In the genomic region with DNA sequence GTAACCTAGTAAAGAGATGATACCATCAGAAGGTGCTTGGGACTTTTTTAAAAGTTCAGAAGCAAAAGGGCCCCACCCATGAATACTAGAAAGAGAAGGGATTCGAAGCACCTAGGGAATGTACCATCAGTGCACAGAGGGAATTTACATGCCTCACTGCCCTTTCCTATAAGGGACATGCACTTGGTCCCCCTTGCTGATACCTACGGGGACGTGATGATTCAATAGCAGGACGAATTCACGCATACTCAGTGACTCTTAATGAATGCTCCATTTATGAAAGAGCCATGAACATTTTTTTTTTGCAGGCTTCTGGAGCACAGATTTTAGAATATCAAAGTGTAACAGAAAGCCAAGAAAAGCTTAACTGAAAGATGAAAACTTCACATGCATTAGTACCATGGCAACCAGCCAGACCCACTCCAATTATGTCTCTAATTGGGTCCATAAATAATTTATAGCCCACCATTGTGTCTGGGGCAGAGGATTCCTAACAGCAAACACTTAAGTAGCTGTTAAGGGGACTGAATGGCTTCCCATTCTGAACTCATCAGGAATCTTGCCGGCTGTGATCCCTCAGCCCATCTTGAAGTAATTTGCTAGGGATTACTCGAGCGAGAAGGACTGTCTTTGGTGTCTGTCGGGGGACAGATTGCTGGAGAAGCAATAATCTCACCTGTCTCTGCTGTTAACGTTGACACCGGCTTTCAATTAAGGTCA, we compare ENCODE assay signal across 14 mouse cellular contexts. TPM values are rescaled to one million over a fixed set of nuclear protein-coding genes. Genes with fewer than 3 reads are reported as not detected.
DNase-seq lines count a peak whose midpoint lies in the region; ATAC-seq and TF ChIP-seq lines count a peak whose summit lies in the region.
"Had no signal": no experiment of that assay in that cellular context is flagged by ENCODE, and none has a peak within 500 bp of the region (broad histone marks: within the 10 kb centered on the region; RNA-seq: fewer than 3 reads in every experiment).

No protein-coding gene starts in this region.

- H3K27me3 ChIP-seq in neural tube, embryonic 13.5 days = no peaks in the 10 kb centered on the region
- no peaks in the 10 kb centered on the region for H3K27me3 ChIP-seq in forebrain, embryonic 11.5 days (ENCODE audit: control insufficient read depth, insufficient read depth, low read length)
- no peaks in the 10 kb centered on the region for H3K27me3 ChIP-seq in hindbrain, postnatal 0 days (ENCODE audit: insufficient read depth, low read length)
- H3K27me3 ChIP-seq in neural tube, embryonic 15.5 days (replicated peaks) = no peaks in the 10 kb centered on the region
- H3K27me3 ChIP-seq: stomach, embryonic 15.5 days had no signal

- 18% methylated on average over 11 of the region's 11 CpGs for WGBS in neural tube, embryonic 13.5 days
- 14% methylated on average over 11 of the region's 11 CpGs for WGBS in forebrain, embryonic 11.5 days
- WGBS in hindbrain, postnatal 0 days = 14% methylated on average over 11 of the region's 11 CpGs
- WGBS in neural tube, embryonic 15.5 days = 15% methylated on average over 11 of the region's 11 CpGs

- peak; percentile 74 for ATAC-seq in neural tube, embryonic 13.5 days (ENCODE audit: low read depth)
- ATAC-seq in forebrain, embryonic 11.5 days (replicated peaks; ENCODE audit: low FRiP score) = peak; percentile 87
- ATAC-seq in hindbrain, postnatal 0 days = peak; percentile 29; the same call in 1 of the 2 replicates
- 0 out of 2 replicates have a peak, but pooled peaks have one; percentile 17 for ATAC-seq in neural tube, embryonic 15.5 days (ENCODE audit: low FRiP score)

- no peaks in the 10 kb centered on the region for H3K36me3 ChIP-seq in neural tube, embryonic 13.5 days
- no peaks in the 10 kb centered on the region for H3K36me3 ChIP-seq in forebrain, embryonic 11.5 days (ENCODE audit: control insufficient read depth, insufficient read depth, low read length)
- no peaks in the 10 kb centered on the region for H3K36me3 ChIP-seq in hindbrain, postnatal 0 days (ENCODE audit: insufficient read depth, low read length)
- H3K36me3 ChIP-seq in neural tube, embryonic 15.5 days = no peaks in the 10 kb centered on the region
- H3K36me3 ChIP-seq: stomach, embryonic 15.5 days had no signal

- DNase-seq in neural tube, embryonic 10.5 days (ENCODE audit: extremely low spot score, low spot score) = no peak
- peak; percentile 55 for DNase-seq in forebrain, embryonic 11.5 days (ENCODE audit: low spot score)
- DNase-seq in hindbrain, postnatal 0 days (ENCODE audit: low spot score) = peak; percentile 50
- DNase-seq in adrenal gland, postnatal 36 days = no peak
- no peak for DNase-seq in spleen, adult 12 weeks (ENCODE audit: low spot score)
- DNase-seq in layer of hippocampus, adult 18-20 months (ENCODE audit: low spot score in 2 of 2) = no peak
- DNase-seq: cerebellum, adult 11-12 months; kidney, adult 11 months; liver had no signal

- no peak overlapping the region for H3K4me3 ChIP-seq in neural tube, embryonic 13.5 days
- no peak overlapping the region for H3K4me3 ChIP-seq in forebrain, embryonic 11.5 days (ENCODE audit: low read depth, low read length)
- no peak overlapping the region for H3K4me3 ChIP-seq in hindbrain, postnatal 0 days (ENCODE audit: low read length)
- H3K4me3 ChIP-seq in neural tube, embryonic 15.5 days (replicated peaks) = no peak overlapping the region
- H3K4me3 ChIP-seq: stomach, embryonic 15.5 days had no signal

- peaks cover 27% of the 10 kb centered on the region for H3K4me1 ChIP-seq in neural tube, embryonic 13.5 days (replicated peaks)
- peaks cover 8% of the 10 kb centered on the region; the same call in 1 of the 2 replicates for H3K4me1 ChIP-seq in forebrain, embryonic 11.5 days (replicated peaks; ENCODE audit: control insufficient read depth, insufficient read depth, low read length)
- H3K4me1 ChIP-seq in hindbrain, postnatal 0 days (ENCODE audit: insufficient read depth, low read length) = peaks cover 4% of the 10 kb centered on the region
- peaks cover 13% of the 10 kb centered on the region for H3K4me1 ChIP-seq in neural tube, embryonic 15.5 days
- H3K4me1 ChIP-seq: stomach, embryonic 15.5 days had no signal

- peak overlapping the region; percentile 59 for H3K27ac ChIP-seq in neural tube, embryonic 13.5 days (replicated peaks)
- peak overlapping the region; percentile 39; the same call in 1 of the 2 replicates for H3K27ac ChIP-seq in forebrain, embryonic 11.5 days (ENCODE audit: low read depth, low read length)
- no peak overlapping the region for H3K27ac ChIP-seq in hindbrain, postnatal 0 days
- no peak overlapping the region; the same call in 1 of the 2 replicates for H3K27ac ChIP-seq in neural tube, embryonic 15.5 days (replicated peaks)
- H3K27ac ChIP-seq: stomach, embryonic 15.5 days had no signal

- H3K9ac ChIP-seq in neural tube, embryonic 13.5 days = no peak overlapping the region
- H3K9ac ChIP-seq in forebrain, embryonic 11.5 days (ENCODE audit: low read length) = no peak overlapping the region; the same call in 1 of the 2 replicates
- H3K9ac ChIP-seq in hindbrain, postnatal 0 days (replicated peaks; ENCODE audit: low read length) = no peak overlapping the region
- no peak overlapping the region for H3K9ac ChIP-seq in neural tube, embryonic 15.5 days (replicated peaks)
- H3K9ac ChIP-seq: stomach, embryonic 15.5 days had no signal

- no peak for TF ChIP-seq CTCF in hindbrain, postnatal 0 days (IDR thresholded peaks at IDR 0.05; ENCODE audit: low read depth)

- H3K4me2 ChIP-seq in neural tube, embryonic 13.5 days = no peak overlapping the region
- H3K4me2 ChIP-seq in forebrain, embryonic 11.5 days (ENCODE audit: low read depth, low read length, severe bottlenecking) = peak overlapping the region; percentile 18; the same call in 1 of the 2 replicates
- H3K4me2 ChIP-seq in hindbrain, postnatal 0 days (ENCODE audit: low read depth, low read length) = peak overlapping the region; percentile 3; the same call in 1 of the 2 replicates
- H3K4me2 ChIP-seq in neural tube, embryonic 15.5 days = no peak overlapping the region
- H3K4me2 ChIP-seq: heart, embryonic 11.5 days; stomach, embryonic 15.5 days had no signal

- H3K9me3 ChIP-seq in neural tube, embryonic 13.5 days = no peaks in the 10 kb centered on the region
- no peaks in the 10 kb centered on the region for H3K9me3 ChIP-seq in forebrain, embryonic 11.5 days (ENCODE audit: control insufficient read depth, low read length)
- H3K9me3 ChIP-seq in hindbrain, postnatal 0 days (ENCODE audit: low read length) = no peaks in the 10 kb centered on the region
- H3K9me3 ChIP-seq in neural tube, embryonic 15.5 days (replicated peaks) = no peaks in the 10 kb centered on the region
- H3K9me3 ChIP-seq: stomach, embryonic 15.5 days had no signal

RNA-seq across cellular contexts. Expression of gene Prokr2, which starts 59.4 kb away (rescaled TPM):
- polyA plus RNA-seq in neural tube, embryonic 13.5 days (2015; fragmentation: Nextera tagmentation; extraction: Ambion mirVana) = 1.4 and 1.9 TPM in 2 replicates
- 3.3 TPM in 2 replicates for polyA plus RNA-seq in forebrain, embryonic 11.5 days (2014; fragmentation: Nextera tagmentation; extraction: Ambion mirVana)
- total RNA-seq in hindbrain, postnatal 0 days (2014; rRNA removed) = 8.4 and 11.3 TPM in 2 replicates
- 2.1 and 2.8 TPM in 2 replicates for polyA plus RNA-seq in hindbrain, postnatal 0 days (2015; fragmentation: Nextera tagmentation; extraction: Ambion mirVana)
- 3.1 and 3.8 TPM in 2 replicates for polyA plus RNA-seq in neural tube, embryonic 15.5 days (2015; fragmentation: Nextera tagmentation; extraction: Ambion mirVana)
- total RNA-seq in adrenal gland, postnatal 36 days (2021) = under 1 TPM in 1 of 2 experiments, not detected in 1; 0.07 TPM
- 1 to 10 TPM; 1.9 TPM for total RNA-seq in layer of hippocampus, adult 18-20 months (2021)
- polyA plus RNA-seq: urinary bladder, adult 2 months had no signal

Comparison
In these comparisons a context has a peak if more than half of its experiments do, and no peak if none do; other contexts are left out.
1. H3K27ac ChIP-seq: peak in neural tube, embryonic 13.5 days (single experiment) and forebrain, embryonic 11.5 days (single experiment); none in hindbrain, postnatal 0 days (single experiment) and neural tube, embryonic 15.5 days (single experiment).
2. ATAC-seq: peak in every context shown above with its lines; median percentile 87 in forebrain, embryonic 11.5 days; 74 in neural tube, embryonic 13.5 days; 29 in hindbrain, postnatal 0 days; 17 in neural tube, embryonic 15.5 days.
3. H3K4me2 ChIP-seq: peak in forebrain, embryonic 11.5 days (single experiment) and hindbrain, postnatal 0 days (single experiment); none in neural tube, embryonic 13.5 days (single experiment) and neural tube, embryonic 15.5 days (single experiment).
4. DNase-seq: peak in forebrain, embryonic 11.5 days (single experiment) and hindbrain, postnatal 0 days (single experiment); none in neural tube, embryonic 10.5 days (single experiment), adrenal gland, postnatal 36 days (0 of 2), spleen, adult 12 weeks (single experiment) and layer of hippocampus, adult 18-20 months (0 of 2).